In genomic region chr5:12555401-12555800, GRCm38 (mm10) we compare ENCODE assay signal across 30 mouse cellular contexts.
"Had no signal": no experiment of that assay in that cellular context is flagged by ENCODE, and none has a peak within 500 bp of the region (broad histone marks: within the 10 kb centered on the region; RNA-seq: fewer than 3 reads in every experiment).

No protein-coding gene starts in this region.

- H3K9ac ChIP-seq: heart, embryonic 12.5 days; heart, embryonic 13.5 days; heart, embryonic 15.5 days; hindbrain, embryonic 12.5 days; hindbrain, embryonic 13.5 days; hindbrain, embryonic 14.5 days; hindbrain, embryonic 15.5 days; intestine, embryonic 15.5 days; kidney, embryonic 15.5 days had no signal

- H3K36me3 ChIP-seq: heart, embryonic 10.5 days; heart, embryonic 12.5 days; heart, embryonic 13.5 days; heart, embryonic 15.5 days; hindbrain, embryonic 10.5 days; hindbrain, embryonic 12.5 days; hindbrain, embryonic 13.5 days; hindbrain, embryonic 15.5 days; intestine, embryonic 15.5 days; kidney, embryonic 15.5 days had no signal

- H3K27ac ChIP-seq: heart, embryonic 10.5 days; heart, embryonic 13.5 days; heart, embryonic 15.5 days; hindbrain, embryonic 10.5 days; hindbrain, embryonic 12.5 days; hindbrain, embryonic 13.5 days; hindbrain, embryonic 14.5 days; hindbrain, embryonic 15.5 days; hindbrain, postnatal 0 days; intestine, embryonic 15.5 days; kidney, embryonic 15.5 days; kidney, postnatal 0 days; layer of hippocampus, adult 2 months had no signal

- DNase-seq: heart, postnatal 10 days; heart, postnatal 14 days; heart, postnatal 36 days; heart, postnatal 4 days; kidney, adult 11 months; kidney, adult 18-20 months; kidney, adult 2 months; kidney, adult 8-10 months; kidney, adult 9 months; kidney, postnatal 10 days; kidney, postnatal 14 days; kidney, postnatal 25 days; kidney, postnatal 36 days; kidney, postnatal 4 days; layer of hippocampus, adult 9-11 months; layer of hippocampus, postnatal 36 days had no signal

- H3K9me3 ChIP-seq: heart, embryonic 10.5 days; heart, embryonic 12.5 days; heart, embryonic 13.5 days; heart, embryonic 15.5 days; hindbrain, embryonic 10.5 days; hindbrain, embryonic 12.5 days; hindbrain, embryonic 13.5 days; hindbrain, embryonic 15.5 days; intestine, embryonic 15.5 days; kidney, embryonic 15.5 days had no signal

- H3K27me3 ChIP-seq: heart, embryonic 12.5 days; heart, embryonic 13.5 days; heart, embryonic 15.5 days; hindbrain, embryonic 12.5 days; hindbrain, embryonic 13.5 days; hindbrain, embryonic 15.5 days; intestine, embryonic 15.5 days; kidney, embryonic 15.5 days had no signal

- H3K4me1 ChIP-seq: heart, embryonic 10.5 days; heart, embryonic 13.5 days; heart, embryonic 15.5 days; hindbrain, embryonic 10.5 days; hindbrain, embryonic 12.5 days; hindbrain, embryonic 13.5 days; hindbrain, embryonic 15.5 days; intestine, embryonic 15.5 days; kidney, embryonic 15.5 days had no signal

- H3K4me3 ChIP-seq: heart, embryonic 10.5 days; heart, embryonic 12.5 days; heart, embryonic 13.5 days; heart, embryonic 15.5 days; hindbrain, embryonic 10.5 days; hindbrain, embryonic 12.5 days; hindbrain, embryonic 13.5 days; hindbrain, embryonic 15.5 days; intestine, embryonic 15.5 days; kidney, embryonic 15.5 days; layer of hippocampus, adult 2 months had no signal
